Mouse (Mus musculus) ES-Bruce4 (cell line): ENCODE data around the gene Sft2d1. TPM values are rescaled to one million over a fixed set of nuclear protein-coding genes. Genes with fewer than 3 reads are reported as not detected.

Experiments used
- H3K27ac ChIP-seq: 2 replicates; pipeline ENCODE4 v1.5.1; 2012; ENCODE audit warnings: low read length, inconsistent platforms; ENCODE audit not compliant: insufficient read depth
- H3K27me3 ChIP-seq: 2 replicates; pipeline ENCODE4 v1.6.1; 2012; ENCODE audit warnings: mild to moderate bottlenecking, low read length, inconsistent platforms; ENCODE audit not compliant: control insufficient read depth, poor library complexity, insufficient read depth, severe bottlenecking
- H3K36me3 ChIP-seq: 2 replicates; pipeline ENCODE4 v1.6.1; 2012; ENCODE audit warnings: inconsistent platforms, mild to moderate bottlenecking, low read length, moderate library complexity; ENCODE audit not compliant: control insufficient read depth, poor library complexity, insufficient read depth, severe bottlenecking
- H3K4me1 ChIP-seq: one replicate; pipeline ENCODE4 v1.8.1; 2011; ENCODE audit warnings: low read length; ENCODE audit not compliant: control insufficient read depth, insufficient read depth
- H3K4me3 ChIP-seq: 2 replicates; pipeline ENCODE4 v1.5.1; 2011; ENCODE audit warnings: low read depth, mild to moderate bottlenecking, low read length
- H3K9ac ChIP-seq: 2 replicates; pipeline ENCODE4 v1.6.1; 2012; ENCODE audit warnings: low read depth, mild to moderate bottlenecking, inconsistent platforms; ENCODE audit not compliant: poor library complexity, severe bottlenecking
- H3K9me3 ChIP-seq: replicated peaks from 2 replicates; pipeline ENCODE4 v1.6.1; 2012; ENCODE audit warnings: mild to moderate bottlenecking, low read length, inconsistent platforms; ENCODE audit not compliant: control insufficient read depth, poor library complexity, insufficient read depth, severe bottlenecking
- CTCF ChIP-seq: IDR thresholded peaks from one replicate; pipeline ENCODE4 v1.8.1; 2011; ENCODE audit warnings: low read depth, low read length
- EP300 ChIP-seq: IDR thresholded peaks from 2 replicates; pipeline ENCODE4 v1.6.1; 2011; ENCODE audit warnings: low read depth, low read length; ENCODE audit not compliant: insufficient read depth
- POLR2A ChIP-seq: IDR thresholded peaks from one replicate; pipeline ENCODE4 v1.8.1; 2011; ENCODE audit warnings: low read length; ENCODE audit not compliant: insufficient read depth
- polyA plus RNA-seq: library from polyadenylated mRNA; stranded (reverse); fragments of >200 nt; gene quantifications from 2 replicates; pipeline ENCODE4 v1.2.4, GENCODE M21; 2011; ENCODE audit warnings: low read depth; ENCODE audit not compliant: missing spikeins, insufficient read depth, insufficient read length

Gene Sft2d1
- polyA plus RNA-seq, 1 experiment = 33.8 TPM

DNA sequence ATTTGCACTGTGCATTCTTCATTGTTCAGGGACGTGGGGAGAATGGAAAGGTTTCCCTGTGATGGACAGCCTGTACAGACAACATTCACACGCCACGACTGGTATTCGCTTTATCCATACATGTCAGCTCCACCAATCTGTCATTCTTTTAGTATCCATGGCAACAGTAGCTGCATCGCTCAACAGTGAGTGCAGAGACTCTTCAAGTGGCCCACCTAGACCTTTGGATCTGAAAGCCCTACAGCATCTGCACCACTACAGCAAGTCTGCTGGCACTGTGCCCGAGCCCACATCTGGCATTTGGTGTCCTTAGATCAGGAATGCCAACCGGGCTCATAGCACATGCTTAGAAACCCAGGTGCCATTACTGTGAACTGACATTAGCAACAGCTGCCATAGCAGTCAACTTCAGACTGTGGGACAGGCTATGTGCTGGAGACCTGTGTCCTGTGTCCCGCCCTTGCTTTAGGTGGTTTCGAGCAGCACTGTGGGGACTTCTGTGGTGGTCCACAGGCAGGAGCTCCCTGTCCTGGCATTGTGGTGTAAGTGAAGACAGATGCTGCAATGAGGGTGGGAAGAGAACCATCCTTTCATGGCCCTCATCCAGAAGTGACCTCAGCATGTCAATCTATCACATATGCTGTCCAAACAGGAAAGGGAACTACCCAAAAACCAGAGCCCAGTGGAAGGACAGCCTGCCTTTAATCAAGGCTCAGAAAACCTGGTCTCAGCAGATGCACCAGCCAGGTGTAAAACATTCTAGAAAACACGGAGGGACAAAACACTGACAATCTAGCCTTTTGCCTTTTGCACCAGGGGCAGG lies 50.6 kb downstream of the Sft2d1 start:
- H3K27ac ChIP-seq = no peak overlapping the region

GRCm38 (mm10) chr17:8367514-8368480 lies 56.9 kb downstream of the Sft2d1 start:
- no peaks in the 10 kb centered on the region for H3K36me3 ChIP-seq
- no peaks in the 10 kb centered on the region for H3K27me3 ChIP-seq
- no peaks in the 10 kb centered on the region for H3K4me1 ChIP-seq
- H3K27ac ChIP-seq = no peak overlapping the region
- H3K4me3 ChIP-seq = no peak overlapping the region
- TF ChIP-seq EP300 (no peak), POLR2A (no peak), CTCF (no peak)
- no peaks in the 10 kb centered on the region for H3K9me3 ChIP-seq
- H3K9ac ChIP-seq = no peak overlapping the region

More for the DNA sequence above, 50.6 kb downstream of the Sft2d1 start:
- H3K9me3 ChIP-seq = no peaks in the 10 kb centered on the region
- H3K4me3 ChIP-seq = no peak overlapping the region
- H3K27me3 ChIP-seq = no peaks in the 10 kb centered on the region
- H3K9ac ChIP-seq = no peak overlapping the region
- no peak for TF ChIP-seq CTCF
- no peak for TF ChIP-seq EP300
- TF ChIP-seq POLR2A = no peak
- H3K36me3 ChIP-seq = no peaks in the 10 kb centered on the region
- H3K4me1 ChIP-seq = no peaks in the 10 kb centered on the region

DNA sequence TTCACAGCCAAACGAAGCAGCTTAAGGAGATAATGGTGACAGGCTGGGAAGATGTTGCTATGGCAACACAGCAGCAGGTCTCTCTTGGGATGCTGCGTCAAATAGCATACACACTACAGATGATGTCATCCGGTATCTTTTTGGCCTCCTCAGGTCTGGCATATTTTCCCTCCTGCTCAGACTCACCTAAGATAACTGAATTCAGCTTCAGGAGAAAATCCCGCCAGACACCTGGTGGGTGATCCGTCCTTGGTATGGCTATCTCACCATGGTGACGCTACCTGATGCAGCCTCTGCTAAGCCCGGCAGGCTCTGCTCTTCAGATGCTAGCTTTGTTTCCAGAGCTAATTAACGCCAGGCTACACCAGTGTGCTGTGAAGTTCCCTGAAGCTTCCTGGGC lies 57.7 kb downstream of the Sft2d1 start:
- Histone ChIP-seq H3K4me3 (no peak overlapping the region), H3K27ac (no peak overlapping the region)

GRCm38 (mm10) chr17:8369171-8369570 lies 58.3 kb downstream of the Sft2d1 start:
- Histone ChIP-seq H3K4me3 (no peak overlapping the region), H3K27ac (no peak overlapping the region), H3K4me1 (no peaks in the 10 kb centered on the region)

More for the DNA sequence above, 57.7 kb downstream of the Sft2d1 start:
- Histone ChIP-seq H3K36me3 (no peaks in the 10 kb centered on the region), H3K27me3 (no peaks in the 10 kb centered on the region), H3K4me1 (no peaks in the 10 kb centered on the region), H3K9ac (no peak overlapping the region), H3K9me3 (no peaks in the 10 kb centered on the region)
- no peak for TF ChIP-seq CTCF
- no peak for TF ChIP-seq POLR2A
- no peak for TF ChIP-seq EP300

DNA sequence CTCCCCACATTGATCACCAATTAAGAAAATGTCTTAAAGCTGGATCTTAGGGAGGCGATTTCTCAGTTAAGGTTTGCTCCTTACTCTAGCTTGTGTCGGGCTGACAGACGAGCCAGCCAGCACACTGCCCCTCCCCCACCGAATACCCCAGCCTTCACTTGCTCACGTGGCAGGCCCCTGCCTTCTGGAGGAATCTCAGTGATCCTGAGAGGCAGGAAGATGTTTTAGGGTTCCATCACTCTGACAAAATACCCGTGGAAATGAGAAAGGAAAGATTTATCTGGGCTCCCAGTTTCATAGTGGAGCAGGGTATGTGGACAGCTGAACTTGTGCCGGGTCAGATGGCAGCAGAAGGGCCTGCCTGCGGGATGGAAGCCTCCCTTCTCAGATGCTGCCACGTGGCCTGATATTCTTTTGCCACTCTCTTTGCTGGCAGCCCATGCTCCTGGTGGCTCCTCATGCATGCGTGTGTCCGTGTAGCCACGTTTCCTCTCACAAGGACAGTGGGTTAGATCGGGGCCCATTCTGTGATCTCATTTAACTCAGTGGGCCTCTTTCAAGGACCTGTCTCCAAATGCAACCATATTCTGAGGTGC lies 59.8 kb downstream of the Sft2d1 start:
- no peaks in the 10 kb centered on the region for H3K36me3 ChIP-seq
- no peak overlapping the region for H3K4me3 ChIP-seq
- no peaks in the 10 kb centered on the region for H3K27me3 ChIP-seq
- no peaks in the 10 kb centered on the region for H3K4me1 ChIP-seq
- TF ChIP-seq CTCF (no peak), EP300 (no peak), POLR2A (no peak)
- H3K27ac ChIP-seq = no peak overlapping the region
- H3K9ac ChIP-seq = no peak overlapping the region; the same call in 1 of the 2 replicates
- no peaks in the 10 kb centered on the region for H3K9me3 ChIP-seq

More at GRCm38 (mm10) chr17:8369171-8369570, 58.3 kb downstream of the Sft2d1 start:
- TF ChIP-seq POLR2A (no peak), EP300 (no peak), CTCF (no peak)
- H3K9me3 ChIP-seq = no peaks in the 10 kb centered on the region
- H3K27me3 ChIP-seq = no peaks in the 10 kb centered on the region
- no peaks in the 10 kb centered on the region for H3K36me3 ChIP-seq
- no peak overlapping the region for H3K9ac ChIP-seq
